Mouse (Mus musculus) kidney, embryonic 14.5 days (tissue): ENCODE measurements at regions not wholly inside any gene's neighbourhood (a gene's known extent, or its start where the extent isn't known, plus 50 kb on each side); places are given as distances from the start of the nearest gene placed in this dataset.

Experiments
- ATAC-seq: fragments of 200-750 bp; cut with Nextera tagmentation; 2 replicates; pipeline ENCODE4 v1.8.0; 2017; ENCODE audit warnings: moderate number of reproducible peaks, mild to moderate bottlenecking, moderate TSS enrichment, moderate library complexity; ENCODE audit not compliant: low FRiP score, low TSS enrichment
- H3K27ac ChIP-seq: fragments of 300-500 bp; sonication (generic); 2 replicates; pipeline ENCODE4 v1.5.1; 2014; ENCODE audit warnings: low read depth, mild to moderate bottlenecking, low read length, moderate library complexity, mixed read lengths
- H3K27me3 ChIP-seq: fragments of 300-500 bp; sonication (generic); 2 replicates; pipeline ENCODE4 v1.6.1; 2014; ENCODE audit warnings: mild to moderate bottlenecking, low read length; ENCODE audit not compliant: control insufficient read depth, insufficient read depth
- H3K36me3 ChIP-seq: fragments of 300-500 bp; sonication (generic); 2 replicates; pipeline ENCODE4 v1.6.1; 2014; ENCODE audit warnings: low read length, mixed read lengths; ENCODE audit not compliant: control insufficient read depth, insufficient read depth
- H3K4me1 ChIP-seq: fragments of 300-500 bp; sonication (generic); 2 replicates; pipeline ENCODE4 v1.6.1; 2014; ENCODE audit warnings: low read length, mixed read lengths; ENCODE audit not compliant: control insufficient read depth, insufficient read depth
- H3K4me2 ChIP-seq: fragments of 300-500 bp; sonication (generic); replicated peaks from 2 replicates; pipeline ENCODE4 v1.6.1; 2014; ENCODE audit warnings: low read depth, mild to moderate bottlenecking, low read length
- H3K4me3 ChIP-seq: fragments of 300-500 bp; sonication (generic); 2 replicates; pipeline ENCODE4 v1.5.1; 2014; ENCODE audit warnings: mild to moderate bottlenecking, low read length
- H3K9ac ChIP-seq: fragments of 300-500 bp; sonication (generic); 2 replicates; pipeline ENCODE4 v1.6.1; 2014; ENCODE audit warnings: low read depth, mild to moderate bottlenecking, low read length, moderate library complexity
- H3K9me3 ChIP-seq: fragments of 300-500 bp; sonication (generic); 2 replicates; pipeline ENCODE4 v1.6.1; 2016; ENCODE audit warnings: low read length; ENCODE audit not compliant: control insufficient read depth
- WGBS: fragments of 180-500 bp; shearing (Covaris S2); extraction: QIAGEN DNeasy Blood & Tissue Kit; methylation state at CpG from one replicate; pipeline ENCODE4 v1.1.7; 2014; 5-methylcytosine and 5-hydroxymethylcytosine counted together

DNA sequence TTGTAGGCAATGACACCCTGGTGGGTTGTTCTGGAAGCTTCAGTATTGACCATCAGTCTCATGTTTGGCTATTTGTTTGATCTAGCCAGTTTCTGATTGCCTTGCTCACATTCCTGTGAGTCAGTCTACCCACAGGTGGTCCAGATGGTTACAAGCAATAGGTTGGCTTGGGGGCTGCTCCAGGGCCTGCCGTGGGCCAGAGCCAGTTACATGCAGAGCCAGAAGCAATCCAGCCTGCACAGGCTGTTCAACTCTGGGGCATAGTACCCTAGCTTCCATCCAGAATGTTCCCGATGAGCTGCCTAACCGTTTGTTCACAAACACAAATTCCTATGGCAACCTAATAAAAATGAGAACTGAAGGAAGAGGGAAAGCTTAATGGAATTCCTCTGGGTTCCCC, 253.2 kb upstream of the Far2 start:
- H3K9me3 ChIP-seq: no peaks in the 10 kb centered on the region
- no peak for ATAC-seq
- no peak overlapping the region for H3K4me2 ChIP-seq
- H3K4me3 ChIP-seq: no peak overlapping the region
- 68% methylated on average over 3 of the region's 3 CpGs for WGBS
- H3K36me3 ChIP-seq: no peaks in the 10 kb centered on the region
- no peak overlapping the region for H3K9ac ChIP-seq
- no peak overlapping the region for H3K27ac ChIP-seq
- H3K4me1 ChIP-seq: no peaks in the 10 kb centered on the region
- H3K27me3 ChIP-seq: no peaks in the 10 kb centered on the region

DNA sequence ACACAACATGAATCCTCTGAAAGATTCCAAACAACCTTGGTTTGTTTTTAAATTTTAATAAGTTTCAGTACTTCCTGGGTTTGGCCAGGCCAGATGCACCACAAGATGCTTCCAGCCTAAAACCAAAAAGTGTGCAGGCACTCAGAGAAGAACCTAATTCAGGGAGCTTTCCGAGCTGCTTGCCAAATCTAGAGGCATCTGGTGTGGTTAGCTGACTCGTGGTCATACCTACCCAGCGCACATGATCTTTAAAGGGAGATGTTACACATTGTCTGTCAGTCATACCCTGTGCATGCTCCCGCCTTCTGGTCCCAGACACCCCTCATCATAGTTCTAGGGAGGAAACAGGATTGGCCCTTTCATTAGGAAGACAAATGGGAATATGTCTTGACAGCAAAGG, 252.7 kb upstream of the Far2 start:
- Histone ChIP-seq H3K36me3 (no peaks in the 10 kb centered on the region), H3K9ac (no peak overlapping the region), H3K27me3 (no peaks in the 10 kb centered on the region), H3K4me3 (no peak overlapping the region), H3K27ac (no peak overlapping the region), H3K4me1 (no peaks in the 10 kb centered on the region), H3K9me3 (no peaks in the 10 kb centered on the region), H3K4me2 (no peak overlapping the region)
- no peak for ATAC-seq
- 81% methylated on average over 4 of the region's 4 CpGs for WGBS

DNA sequence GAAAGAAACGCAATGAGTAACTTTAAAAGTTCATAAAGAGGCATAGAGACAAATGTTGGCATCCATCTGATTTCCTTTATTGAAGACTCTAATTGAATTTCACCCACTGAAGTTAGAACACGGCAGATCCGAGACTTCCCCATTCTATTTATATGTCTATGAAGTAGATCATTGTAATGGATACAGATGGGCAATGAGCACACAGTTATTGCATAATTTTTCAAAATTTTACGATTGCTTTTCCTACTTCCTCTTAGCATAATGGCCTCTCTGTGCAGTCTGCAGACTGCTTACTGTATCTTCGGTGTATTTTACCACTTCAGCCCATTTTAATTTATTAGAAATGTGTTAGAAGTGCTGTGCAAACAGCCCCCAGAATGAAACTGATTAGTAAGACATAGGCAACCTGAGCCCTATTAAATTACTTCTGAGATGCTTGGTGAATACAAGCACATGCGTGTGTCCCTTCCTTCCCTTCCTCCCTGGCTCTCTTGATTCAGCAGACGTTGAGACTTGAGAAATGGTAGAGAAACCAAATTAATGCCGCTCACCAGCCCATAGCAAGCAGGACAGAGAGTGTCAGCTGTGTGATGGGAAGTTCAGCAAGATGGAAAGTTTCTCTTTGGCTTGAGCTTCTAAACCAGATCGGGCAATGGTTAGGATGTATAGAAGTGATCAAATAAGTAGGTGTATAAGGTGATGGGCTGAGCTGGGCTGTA, 247.9 kb upstream of the Far2 start:
- ATAC-seq: no peak
- no peaks in the 10 kb centered on the region for H3K4me1 ChIP-seq
- H3K4me3 ChIP-seq: no peak overlapping the region
- no peaks in the 10 kb centered on the region for H3K36me3 ChIP-seq
- H3K27me3 ChIP-seq: no peaks in the 10 kb centered on the region
- H3K9me3 ChIP-seq: no peaks in the 10 kb centered on the region
- no peak overlapping the region for H3K9ac ChIP-seq
- WGBS: 78% methylated on average over 9 of the region's 9 CpGs
- H3K4me2 ChIP-seq: no peak overlapping the region
- no peak overlapping the region for H3K27ac ChIP-seq

DNA sequence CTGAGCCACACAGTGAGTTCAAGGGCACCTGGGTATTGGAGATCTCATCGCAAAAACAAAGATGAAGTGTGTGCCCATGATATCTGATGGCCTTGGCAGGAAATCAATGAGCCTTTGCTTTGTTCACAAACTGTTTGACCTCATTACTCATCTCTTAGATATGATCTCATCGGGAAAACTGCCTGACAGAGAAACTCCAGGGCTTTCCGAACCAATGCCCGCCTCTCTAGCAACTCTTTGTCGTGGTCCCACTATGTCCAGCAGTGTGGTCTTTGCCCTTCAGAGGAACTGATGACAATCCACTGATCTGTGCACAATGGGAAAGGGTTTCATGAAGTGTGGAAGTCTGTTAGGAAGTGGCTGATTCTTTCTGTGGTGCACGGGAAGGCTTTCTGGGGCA, 247.2 kb upstream of the Far2 start:
- WGBS: 84% methylated on average over 6 of the region's 6 CpGs
- Histone ChIP-seq H3K9ac (no peak overlapping the region), H3K4me1 (no peaks in the 10 kb centered on the region), H3K4me3 (no peak overlapping the region), H3K36me3 (no peaks in the 10 kb centered on the region), H3K27me3 (no peaks in the 10 kb centered on the region), H3K9me3 (no peaks in the 10 kb centered on the region), H3K27ac (no peak overlapping the region), H3K4me2 (no peak overlapping the region)
- no peak for ATAC-seq

DNA sequence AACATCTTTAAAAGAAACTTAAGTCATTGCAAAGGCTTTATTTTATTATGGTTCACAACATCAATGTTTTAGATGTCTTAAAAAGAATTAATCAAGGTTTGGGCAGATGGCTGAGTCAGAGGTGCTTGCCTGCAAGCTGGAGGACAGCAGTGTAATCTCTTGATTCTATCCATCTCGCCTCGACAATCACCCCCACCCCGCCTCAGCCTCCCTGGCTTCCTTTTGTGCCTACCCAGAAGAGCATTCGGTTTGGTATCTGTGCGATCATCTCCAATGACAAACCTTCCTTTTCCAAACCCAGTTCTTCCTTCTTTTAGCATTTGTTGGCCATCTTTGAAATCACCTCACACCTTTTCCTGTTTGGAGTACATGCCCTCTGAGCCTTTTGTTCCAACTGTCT, 246.2 kb upstream of the Far2 start:
- ATAC-seq: no peak
- H3K36me3 ChIP-seq: no peaks in the 10 kb centered on the region
- no peak overlapping the region for H3K27ac ChIP-seq
- H3K9ac ChIP-seq: no peak overlapping the region
- H3K27me3 ChIP-seq: no peaks in the 10 kb centered on the region
- H3K4me1 ChIP-seq: no peaks in the 10 kb centered on the region
- H3K9me3 ChIP-seq: no peaks in the 10 kb centered on the region
- WGBS: 86% methylated on average over 5 of the region's 5 CpGs
- no peak overlapping the region for H3K4me3 ChIP-seq
- no peak overlapping the region for H3K4me2 ChIP-seq

DNA sequence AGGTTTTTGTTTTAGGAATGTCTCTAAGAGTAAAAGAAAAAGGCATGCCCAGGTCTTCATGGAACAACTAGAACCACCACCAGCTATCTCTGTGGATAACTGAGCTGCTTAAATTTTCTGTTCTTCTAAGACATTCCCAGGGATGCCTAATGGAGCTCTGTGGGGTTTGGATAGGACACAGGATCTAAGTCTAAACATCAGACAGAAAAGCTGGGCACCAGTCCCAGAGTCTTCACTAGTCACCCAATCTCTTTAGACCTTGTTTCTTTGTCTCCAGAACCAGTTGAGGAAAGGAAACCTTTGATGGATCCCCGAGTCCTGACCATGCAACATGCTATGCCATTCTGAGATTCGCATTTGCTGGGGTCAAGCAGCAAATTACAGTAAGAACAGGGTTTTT, 243.2 kb upstream of the Far2 start:
- no peak overlapping the region for H3K27ac ChIP-seq
- no peaks in the 10 kb centered on the region for H3K9me3 ChIP-seq
- no peaks in the 10 kb centered on the region for H3K27me3 ChIP-seq
- H3K9ac ChIP-seq: no peak overlapping the region
- no peak overlapping the region for H3K4me3 ChIP-seq
- no peak overlapping the region for H3K4me2 ChIP-seq
- 91% methylated on average over 2 of the region's 2 CpGs for WGBS
- no peaks in the 10 kb centered on the region for H3K4me1 ChIP-seq
- no peak for ATAC-seq
- H3K36me3 ChIP-seq: no peaks in the 10 kb centered on the region

DNA sequence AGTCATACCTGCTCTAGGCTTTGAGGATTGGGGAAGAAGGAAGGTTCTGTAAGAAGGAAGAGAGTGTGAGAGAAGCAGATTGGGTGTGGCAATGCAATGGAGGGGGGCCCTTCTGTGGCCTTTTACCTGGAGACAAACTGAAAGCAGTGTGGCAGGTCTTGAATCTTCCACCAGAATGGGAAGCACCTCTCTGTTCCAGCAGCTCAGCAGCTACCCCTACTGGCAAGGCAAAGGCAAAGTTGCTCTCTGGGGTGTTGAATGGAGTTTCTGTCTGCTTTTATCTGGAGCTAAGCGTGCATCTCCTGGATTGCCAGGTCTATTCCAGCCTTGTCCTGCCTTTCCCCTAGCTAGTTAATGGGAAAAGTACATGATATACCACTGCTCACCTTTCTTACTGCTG, 236.3 kb upstream of the Far2 start:
- no peaks in the 10 kb centered on the region for H3K4me1 ChIP-seq
- H3K4me3 ChIP-seq: no peak overlapping the region
- WGBS: 52% methylated on average over 1 of the region's 1 CpGs
- no peaks in the 10 kb centered on the region for H3K9me3 ChIP-seq
- ATAC-seq: peak; percentile 24; the same call in 1 of the 2 replicates
- H3K36me3 ChIP-seq: no peaks in the 10 kb centered on the region
- H3K27ac ChIP-seq: no peak overlapping the region
- H3K27me3 ChIP-seq: no peaks in the 10 kb centered on the region
- no peak overlapping the region for H3K4me2 ChIP-seq
- H3K9ac ChIP-seq: no peak overlapping the region

DNA sequence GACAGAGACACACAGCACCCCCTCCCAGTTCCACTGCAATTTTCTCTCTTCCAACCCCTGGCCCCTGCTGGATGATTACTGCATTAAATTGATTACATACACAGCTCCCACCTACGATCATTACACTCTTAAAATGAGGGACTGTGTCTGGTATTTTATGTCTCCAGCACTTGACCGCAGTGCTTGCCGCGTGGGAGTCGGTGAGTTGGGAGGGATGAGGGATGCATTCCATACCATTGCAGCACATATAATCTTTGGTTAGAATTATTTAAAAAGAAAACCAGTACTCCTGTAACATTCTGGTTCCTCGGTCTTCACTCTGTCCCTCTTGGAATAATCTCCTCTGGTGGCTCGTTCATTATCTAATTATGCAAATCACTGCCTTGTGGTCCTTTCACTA, 230.2 kb upstream of the Far2 start:
- 37% methylated on average over 7 of the region's 7 CpGs for WGBS

DNA sequence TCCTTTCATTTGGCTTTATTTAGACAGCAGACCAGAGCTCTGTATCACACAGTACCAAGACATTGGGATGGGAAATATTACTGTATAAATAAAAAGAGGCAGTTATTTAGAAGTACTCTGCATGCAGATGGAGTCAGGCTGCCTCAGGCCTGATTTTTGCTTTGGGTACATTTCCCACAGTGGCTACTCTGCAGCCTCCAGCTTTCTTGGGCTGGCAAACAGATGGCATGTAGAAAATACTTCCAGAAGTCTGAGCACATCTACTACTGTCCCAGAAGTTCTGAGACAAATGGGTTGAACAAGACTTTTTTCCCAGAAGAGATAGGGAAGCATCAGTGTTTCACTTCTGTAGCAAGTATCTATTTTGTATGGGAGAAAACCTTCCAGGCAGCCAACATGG, 229.8 kb upstream of the Far2 start:
- ATAC-seq: no peak
- no peak overlapping the region for H3K4me2 ChIP-seq
- H3K4me1 ChIP-seq: no peaks in the 10 kb centered on the region
- H3K4me3 ChIP-seq: no peak overlapping the region
- H3K27ac ChIP-seq: no peak overlapping the region
- no peak overlapping the region for H3K9ac ChIP-seq
- no peaks in the 10 kb centered on the region for H3K27me3 ChIP-seq
- H3K36me3 ChIP-seq: no peaks in the 10 kb centered on the region
- no peaks in the 10 kb centered on the region for H3K9me3 ChIP-seq

More for the DNA sequence above, 230.2 kb upstream of the Far2 start:
- Histone ChIP-seq H3K4me3 (no peak overlapping the region), H3K9me3 (no peaks in the 10 kb centered on the region), H3K27me3 (no peaks in the 10 kb centered on the region), H3K4me1 (no peaks in the 10 kb centered on the region), H3K36me3 (no peaks in the 10 kb centered on the region), H3K9ac (no peak overlapping the region), H3K4me2 (no peak overlapping the region), H3K27ac (no peak overlapping the region)
- peak; percentile 43; the same call in 1 of the 2 replicates for ATAC-seq
